Mouse (Mus musculus) left cerebral cortex, adult 6 months (tissue): ENCODE data around the gene Fam187b. TPM values are rescaled to one million over a fixed set of nuclear protein-coding genes. Genes with fewer than 3 reads are reported as not detected.

Source experiments
- long read RNA-seq, 2 experiments: library from polyadenylated mRNA; unstranded; transcript quantifications; one replicate each; pipeline ENCODE4 v2.0.0; 2019 to 2020
- polyA plus RNA-seq: library from polyadenylated mRNA; unstranded; fragments of <200 nt; fragmentation: Nextera tagmentation; gene quantifications from 2 replicates; pipeline ENCODE4 v1.2.3, GENCODE M21; 2021

Gene Fam187b
- polyA plus RNA-seq: 0.31 TPM in 1 of 2 replicates, not detected in the other
- long read RNA-seq, experiment 1: 0 reads
- long read RNA-seq, experiment 2: 0 reads

DNA sequence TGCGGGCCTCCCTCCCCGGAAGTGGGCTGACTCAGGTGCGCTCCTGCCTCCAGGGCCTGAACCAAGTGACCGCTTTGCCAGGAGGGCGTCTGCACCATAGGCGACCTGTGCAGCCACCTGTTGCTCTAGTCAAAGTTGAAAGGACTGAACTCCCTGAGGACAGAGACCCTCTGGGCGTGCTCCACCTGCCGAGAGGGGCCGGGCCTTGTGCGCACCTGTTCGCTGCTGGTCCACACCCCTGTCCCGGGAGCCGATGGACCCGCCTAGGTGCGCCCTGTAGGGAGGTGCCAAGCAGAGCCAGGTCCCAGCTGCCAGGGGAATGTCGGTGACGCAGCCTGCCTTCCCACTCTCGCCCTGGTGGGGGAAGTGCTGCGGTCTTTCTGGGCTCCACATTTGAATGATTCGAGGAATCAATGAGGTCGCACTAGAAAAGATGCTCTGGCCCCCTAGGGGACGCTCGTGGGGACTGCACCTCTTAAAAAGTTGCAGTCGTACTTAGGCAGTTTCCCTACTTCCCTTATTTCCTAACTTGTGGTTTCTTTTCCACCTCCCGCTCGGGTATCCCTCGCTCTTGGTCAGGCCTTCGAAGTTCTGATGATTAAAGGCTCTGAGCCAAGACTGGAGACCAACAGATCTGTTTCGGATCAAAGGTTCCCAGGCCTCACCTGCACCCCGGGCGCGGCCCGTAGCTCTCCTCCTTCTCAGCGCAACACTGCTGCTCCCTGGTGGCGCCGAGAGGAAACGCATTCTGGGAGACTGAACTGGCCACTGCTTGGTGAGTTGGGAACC lies at the start of gene Fam187b:
Gene Fam187b (plus strand): TSS at position 290 of the 789 bp plus-strand sequence.

DNA sequence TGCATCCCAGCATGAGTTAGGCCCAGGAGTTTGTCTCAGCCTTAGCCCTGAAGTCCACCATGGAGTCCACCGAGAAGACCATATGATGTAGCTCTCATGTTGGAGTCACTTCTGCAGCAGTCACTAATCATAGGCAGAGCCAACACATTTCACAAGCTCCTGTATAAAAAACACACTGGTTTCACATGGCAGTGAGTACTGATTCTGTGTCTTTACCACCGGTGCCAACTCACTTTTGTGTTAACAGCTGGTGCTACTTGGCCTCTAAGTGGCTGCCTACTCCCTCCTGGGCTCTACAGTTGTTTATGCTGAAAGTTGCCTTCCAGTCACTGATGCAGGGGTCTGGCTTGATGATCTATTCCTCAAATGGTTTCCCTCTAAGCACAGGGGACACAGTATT lies 49.0 kb upstream of the Fam187b start, which contains the start of gene Hamp2:
Gene Hamp2 (minus strand): TSS at position 101 of the 400 bp plus-strand sequence.

DNA sequence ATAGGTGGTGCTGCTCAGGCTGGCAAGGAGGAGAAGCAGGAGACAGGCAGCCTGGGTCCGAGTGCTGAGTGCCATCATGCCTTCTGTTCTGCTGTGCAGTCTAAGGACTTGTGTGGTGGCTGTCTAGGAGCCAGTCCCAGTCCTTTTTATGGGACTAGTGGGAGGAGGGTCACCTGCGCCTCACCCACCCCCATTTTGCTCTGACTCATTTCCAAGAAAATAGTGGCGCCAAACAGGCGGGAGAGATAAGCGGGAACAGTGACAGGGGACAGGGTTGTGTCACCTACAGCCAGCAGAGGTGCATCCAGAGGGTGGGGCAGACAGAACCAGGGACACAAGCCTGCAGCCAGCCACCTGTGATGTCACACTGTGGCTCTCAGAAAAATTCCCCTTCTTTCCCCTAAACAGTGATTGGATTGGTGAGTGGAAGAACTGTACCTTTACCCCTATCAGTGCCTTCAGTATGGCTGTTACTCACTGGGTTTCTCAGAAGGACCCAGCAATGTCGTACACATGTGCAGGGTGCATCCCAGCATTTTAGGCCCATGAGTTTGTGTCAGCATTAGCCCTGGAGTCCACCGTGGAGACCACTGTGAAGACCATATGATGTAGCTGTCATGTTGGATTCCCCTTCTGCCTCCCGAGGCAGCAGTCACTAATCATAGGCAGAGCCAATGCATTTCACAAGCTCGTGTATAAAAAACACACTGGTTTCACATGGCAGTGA lies 29.5 kb upstream of the Fam187b start, which contains the start of gene Hamp:
Gene Hamp (minus strand): TSS at position 124 of the 727 bp plus-strand sequence.

DNA sequence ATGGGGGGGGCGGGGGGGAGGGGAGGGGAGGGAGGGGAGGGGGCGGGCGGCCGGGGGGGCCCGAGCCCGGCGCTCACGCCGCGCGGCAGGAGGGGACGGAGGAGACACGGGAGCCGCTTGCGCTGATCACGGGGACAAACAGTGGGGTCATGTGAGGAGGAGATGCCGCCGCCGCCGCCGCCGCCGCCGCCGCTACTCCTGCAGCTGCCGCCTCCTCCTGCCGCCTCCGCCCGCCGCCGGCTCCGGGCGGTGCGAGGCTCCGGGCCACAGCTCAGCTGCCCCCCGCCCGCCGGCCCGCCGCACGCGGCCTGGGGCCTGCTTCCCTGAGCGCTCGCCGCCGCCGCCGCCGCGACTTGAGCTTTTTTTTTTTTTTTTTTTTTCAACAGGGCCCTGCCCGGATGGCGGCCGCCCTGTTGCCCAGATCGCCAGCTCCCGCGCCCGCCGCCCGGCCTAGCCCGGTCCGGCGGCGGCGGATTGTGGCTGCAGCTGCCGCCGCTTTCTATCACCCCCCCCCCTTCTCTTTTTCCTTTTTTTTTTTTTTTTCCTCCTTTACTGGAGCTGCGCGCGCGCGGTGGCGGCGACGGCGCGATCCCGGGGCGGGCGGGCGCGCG lies 16.7 kb upstream of the Fam187b start, which contains the start of gene Usf2:
Gene Usf2 (minus strand): TSS at position 48 of the 611 bp plus-strand sequence.

DNA sequence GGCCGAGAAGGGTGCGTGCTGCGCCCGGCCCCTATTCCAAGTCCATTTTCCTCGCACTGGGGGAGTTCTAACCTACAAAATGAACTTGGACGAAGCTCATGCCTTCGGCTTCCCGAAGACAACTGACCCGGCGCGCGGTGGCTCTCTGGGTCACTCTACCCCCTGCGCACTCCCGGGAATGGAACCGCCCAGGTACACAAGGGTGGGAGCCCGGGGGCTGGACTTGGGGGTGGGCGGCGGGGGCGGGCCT lies 414 bp upstream of the Fam187b start, which contains the start of gene Lsr:
Gene Lsr (minus strand): TSS at position 214 of the 250 bp plus-strand sequence.

Other genes with a start within 250 kb of the Fam187b start
- 172 and 228 TPM in 2 replicates for gene Tmem147, start 244.2 kb upstream of the Fam187b start, polyA plus RNA-seq
- not detected in 2 replicates for gene Gapdhs, start 230.1 kb upstream of the Fam187b start, polyA plus RNA-seq
- 7.3 and 9.5 TPM in 2 replicates for gene Sbsn, start 222.3 kb upstream of the Fam187b start, polyA plus RNA-seq
- 11.7 and 12.6 TPM in 2 replicates for gene Dmkn, start 210.0 kb upstream of the Fam187b start, polyA plus RNA-seq
- not detected in 2 replicates for gene Krtdap, start 185.9 kb upstream of the Fam187b start, polyA plus RNA-seq
- not detected in 2 replicates for gene Ffar2, start 150.0 kb upstream of the Fam187b start, polyA plus RNA-seq
- gene Ffar3, start 117.6 kb upstream of the Fam187b start, polyA plus RNA-seq: 0.06 and 0.16 TPM in 2 replicates
- gene Ffar1, start 112.2 kb upstream of the Fam187b start, polyA plus RNA-seq: not detected in 2 replicates
- gene Cd22, start 93.4 kb upstream of the Fam187b start, polyA plus RNA-seq: 0.15 and 0.19 TPM in 2 replicates
- gene Mag, start 58.9 kb upstream of the Fam187b start, polyA plus RNA-seq: 79.4 and 86.1 TPM in 2 replicates
- not detected in 2 replicates for gene Hamp2, start 49.1 kb upstream of the Fam187b start, polyA plus RNA-seq
- not detected in 2 replicates for gene Hamp, start 29.8 kb upstream of the Fam187b start, polyA plus RNA-seq
- 19.0 and 19.3 TPM in 2 replicates for gene Usf2, start 17.0 kb upstream of the Fam187b start, polyA plus RNA-seq
- 4.7 and 6.0 TPM in 2 replicates for gene Lsr, start 326 bp upstream of the Fam187b start, polyA plus RNA-seq
- 10.8 and 30.6 TPM in 2 replicates for gene Fxyd5, start 68.7 kb downstream of the Fam187b start, polyA plus RNA-seq
- gene Fxyd7, start 77.7 kb downstream of the Fam187b start, polyA plus RNA-seq: 278 and 391 TPM in 2 replicates
- gene Fxyd1, start 83.4 kb downstream of the Fam187b start, polyA plus RNA-seq: 298 and 678 TPM in 2 replicates
- 7.3 and 9.7 TPM in 2 replicates for gene Lgi4, start 85.6 kb downstream of the Fam187b start, polyA plus RNA-seq
- gene Fxyd3, start 102.9 kb downstream of the Fam187b start, polyA plus RNA-seq: 1.2 and 2.3 TPM in 2 replicates
- gene Hpn, start 141.5 kb downstream of the Fam187b start, polyA plus RNA-seq: 0.28 and 0.45 TPM in 2 replicates
- gene Scn1b, start 153.2 kb downstream of the Fam187b start, polyA plus RNA-seq: 83.1 and 557 TPM in 2 replicates
- gene Gramd1a, start 182.1 kb downstream of the Fam187b start, polyA plus RNA-seq: 38.7 and 55.6 TPM in 2 replicates